11 mouse cellular contexts compared by ENCODE assay signal in genomic region chr6:12054149-12054548, GRCm38 (mm10).
DNase-seq lines count a peak whose midpoint lies in the region; ATAC-seq and TF ChIP-seq lines count a peak whose summit lies in the region.
"Had no signal": no experiment of that assay in that cellular context is flagged by ENCODE, and none has a peak within 500 bp of the region (broad histone marks: within the 10 kb centered on the region; RNA-seq: fewer than 3 reads in every experiment).

No protein-coding gene starts in this region.

- H3K4me2 ChIP-seq in lung, embryonic 14.5 days, result no peak overlapping the region
- H3K4me2 ChIP-seq in liver, postnatal 0 days (ENCODE audit: low read depth, low read length), result no peak overlapping the region

- 0 out of 2 replicates have a peak, but pooled peaks cover 18% of the 10 kb centered on the region for H3K36me3 ChIP-seq in lung, embryonic 14.5 days (ENCODE audit: insufficient read depth)
- peaks cover 2% of the 10 kb centered on the region; the same call in 1 of the 2 replicates for H3K36me3 ChIP-seq in liver, postnatal 0 days (replicated peaks; ENCODE audit: insufficient read depth, low read length)

- H3K4me3 ChIP-seq in lung, embryonic 14.5 days (ENCODE audit: low read depth, low read length), result no peak overlapping the region
- H3K4me3 ChIP-seq in liver, postnatal 0 days (ENCODE audit: low read depth, low read length), result no peak overlapping the region

- DNase-seq in gastrocnemius, adult 18-20 months (ENCODE audit: low spot score), result peak; percentile 7
- DNase-seq in gastrocnemius, postnatal 25 days, result no peak
- peak; percentile 37 for DNase-seq in adrenal gland, postnatal 10 days
- DNase-seq in heart, postnatal 10 days, result peak; percentile 66 to 74
- peak; percentile 77 for DNase-seq in lung, embryonic 14.5 days
- no peak for DNase-seq in retina, embryonic 14.5 days (ENCODE audit: low spot score)
- DNase-seq in frontal cortex, postnatal 14 days (ENCODE audit: low spot score in 2 of 2), result no peak
- DNase-seq in liver, postnatal 0 days, result no peak
- DNase-seq: embryo, embryonic 11 days; gastrocnemius, postnatal 36 days had no signal

- peak; percentile 69; the same call in 1 of the 2 replicates for ATAC-seq in lung, embryonic 14.5 days (ENCODE audit: insufficient read depth)
- ATAC-seq in liver, postnatal 0 days, result no peak

- H3K9me3 ChIP-seq in lung, embryonic 14.5 days (ENCODE audit: low read depth, low read length), result no peaks in the 10 kb centered on the region
- H3K9me3 ChIP-seq in liver, postnatal 0 days (ENCODE audit: low read length), result no peaks in the 10 kb centered on the region

- no peak overlapping the region for H3K9ac ChIP-seq in lung, embryonic 14.5 days
- no peak overlapping the region for H3K9ac ChIP-seq in liver, postnatal 0 days (replicated peaks)

- no peak for TF ChIP-seq CTCF in lung, embryonic 14.5 days (IDR thresholded peaks at IDR 0.05; ENCODE audit: low read depth)
- TF ChIP-seq CTCF in liver, postnatal 0 days (IDR thresholded peaks at IDR 0.05; ENCODE audit: low read depth), result no peak

- no peaks in the 10 kb centered on the region for H3K27me3 ChIP-seq in lung, embryonic 14.5 days (ENCODE audit: insufficient read depth, low read length)
- no peaks in the 10 kb centered on the region for H3K27me3 ChIP-seq in liver, postnatal 0 days (ENCODE audit: insufficient read depth, low read length)
- H3K27me3 ChIP-seq: CH12.LX had no signal

- intact Hi-C loops in heart, postnatal 10 days (cut with DNase I), result no loop called here

- 38% methylated on average over 3 of the region's 3 CpGs for WGBS in lung, embryonic 14.5 days
- 62% methylated on average over 3 of the region's 3 CpGs for WGBS in liver, postnatal 0 days (ENCODE audit: insufficient replicate concordance)

- TF ChIP-seq EP300 in liver, postnatal 0 days (IDR thresholded peaks at IDR 0.05; ENCODE audit: low read depth), result no peak

- no peak overlapping the region for H3K27ac ChIP-seq in lung, embryonic 14.5 days (ENCODE audit: low read depth)
- no peak overlapping the region for H3K27ac ChIP-seq in liver, postnatal 0 days (ENCODE audit: low read depth)

- H3K4me1 ChIP-seq in lung, embryonic 14.5 days (ENCODE audit: insufficient read depth), result no peaks in the 10 kb centered on the region
- no peaks in the 10 kb centered on the region for H3K4me1 ChIP-seq in liver, postnatal 0 days (ENCODE audit: insufficient read depth)

Comparison
In these comparisons a context has a peak if more than half of its experiments do, and no peak if none do; other contexts are left out.
1. DNase-seq: peak in gastrocnemius, adult 18-20 months (single experiment), adrenal gland, postnatal 10 days (single experiment), heart, postnatal 10 days (2 of 2) and lung, embryonic 14.5 days (single experiment); none in gastrocnemius, postnatal 25 days (single experiment), retina, embryonic 14.5 days (single experiment), frontal cortex, postnatal 14 days (0 of 2) and liver, postnatal 0 days (single experiment).